Mouse (Mus musculus) ovary, postnatal 36 days (tissue): ENCODE results near the gene Cdc42se1.
A peak's percentile ranks its signal among the peaks of the same experiment; 100 is the strongest.

ENCODE experiments used
- DNase-seq: peaks from one replicate; pipeline ENCODE4 v3.0.0; 2022; ENCODE audit warnings: low spot score, mixed read lengths

Cdc42se1 gene

DNA sequence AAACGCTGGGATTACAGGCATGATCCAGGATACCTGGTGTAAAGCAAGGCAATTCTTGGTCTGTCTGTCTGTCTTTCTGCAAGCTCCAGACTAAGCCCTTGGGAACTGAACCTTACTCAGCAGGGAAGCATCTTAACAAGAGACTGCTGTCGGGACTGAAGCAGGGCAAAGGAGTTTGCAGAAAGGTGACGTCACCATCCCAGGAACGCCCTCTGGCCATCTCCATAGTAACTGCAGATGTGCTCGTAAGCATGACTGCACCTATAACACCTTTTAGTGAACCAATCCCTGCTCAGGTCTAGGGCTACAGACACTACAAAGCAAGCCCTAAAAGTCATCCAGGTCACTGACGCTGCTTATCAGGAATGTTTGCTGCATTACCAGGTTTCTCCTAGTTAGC, 4.2 kb upstream of the Cdc42se1 start:
- DNase-seq, result no peak

DNA sequence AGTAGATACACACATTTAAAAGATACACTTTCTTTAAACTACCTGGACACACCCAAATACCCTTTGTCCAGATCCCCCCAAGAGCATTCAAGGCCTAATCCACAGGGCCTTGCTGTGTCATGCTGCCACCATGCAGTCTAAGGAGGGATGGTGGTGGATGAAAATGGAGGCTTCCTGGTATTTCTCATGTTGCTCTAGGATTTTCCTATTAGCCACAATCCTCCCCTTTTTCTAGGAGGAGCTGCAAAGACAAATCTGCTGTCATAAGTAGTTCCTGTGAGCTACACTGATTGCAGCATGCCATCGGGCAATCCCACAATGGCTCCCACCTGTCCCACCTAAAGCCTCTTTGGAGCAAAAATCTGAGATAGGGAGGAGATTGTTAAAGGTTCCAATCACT, 1.3 kb upstream of the Cdc42se1 start:
- DNase-seq, result no peak

DNA sequence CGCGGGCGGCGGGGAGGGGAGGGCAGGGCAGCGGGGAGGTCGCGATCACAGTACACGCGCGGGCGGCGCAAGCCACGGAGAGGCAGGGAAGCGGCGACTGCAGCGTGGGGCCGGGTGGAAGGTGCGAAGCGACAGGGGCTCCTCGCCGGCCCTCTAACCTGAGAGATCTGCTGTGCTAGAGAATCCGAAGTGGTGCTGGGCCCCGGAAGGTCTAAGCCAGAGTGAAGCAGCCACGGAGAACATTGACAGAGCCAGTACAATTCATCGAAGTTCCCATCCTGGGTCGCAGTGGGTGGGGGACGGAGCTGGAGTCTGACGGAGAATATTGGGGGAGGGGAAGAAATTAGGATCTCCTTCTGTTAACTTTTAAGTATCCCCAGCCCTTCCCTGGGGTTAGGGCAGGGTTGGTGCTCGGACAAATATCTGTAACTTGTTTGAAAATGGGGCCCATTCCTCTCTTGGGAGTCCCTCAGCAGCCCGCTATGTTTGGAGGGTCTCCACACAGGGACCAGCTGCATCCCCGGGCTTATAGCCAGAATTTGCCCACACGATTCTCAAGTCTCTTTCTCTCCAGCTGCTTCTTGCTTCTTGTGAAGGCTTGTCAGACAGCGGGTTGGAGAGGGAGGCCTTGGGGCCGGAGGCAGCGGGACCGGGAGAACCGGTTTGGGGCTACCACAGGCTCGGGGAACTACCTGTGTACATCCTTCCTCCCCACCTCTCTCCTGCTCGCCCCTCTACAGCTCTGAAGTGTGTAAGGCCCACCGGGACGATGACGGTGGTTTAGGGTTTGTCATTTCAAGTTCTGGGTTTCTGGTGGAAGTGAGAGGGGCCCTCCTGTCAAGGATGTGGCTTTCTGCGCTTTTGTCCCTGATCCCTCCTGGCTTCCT, 605 bp downstream of the Cdc42se1 start:
- DNase-seq, result peak; percentile 45

DNA sequence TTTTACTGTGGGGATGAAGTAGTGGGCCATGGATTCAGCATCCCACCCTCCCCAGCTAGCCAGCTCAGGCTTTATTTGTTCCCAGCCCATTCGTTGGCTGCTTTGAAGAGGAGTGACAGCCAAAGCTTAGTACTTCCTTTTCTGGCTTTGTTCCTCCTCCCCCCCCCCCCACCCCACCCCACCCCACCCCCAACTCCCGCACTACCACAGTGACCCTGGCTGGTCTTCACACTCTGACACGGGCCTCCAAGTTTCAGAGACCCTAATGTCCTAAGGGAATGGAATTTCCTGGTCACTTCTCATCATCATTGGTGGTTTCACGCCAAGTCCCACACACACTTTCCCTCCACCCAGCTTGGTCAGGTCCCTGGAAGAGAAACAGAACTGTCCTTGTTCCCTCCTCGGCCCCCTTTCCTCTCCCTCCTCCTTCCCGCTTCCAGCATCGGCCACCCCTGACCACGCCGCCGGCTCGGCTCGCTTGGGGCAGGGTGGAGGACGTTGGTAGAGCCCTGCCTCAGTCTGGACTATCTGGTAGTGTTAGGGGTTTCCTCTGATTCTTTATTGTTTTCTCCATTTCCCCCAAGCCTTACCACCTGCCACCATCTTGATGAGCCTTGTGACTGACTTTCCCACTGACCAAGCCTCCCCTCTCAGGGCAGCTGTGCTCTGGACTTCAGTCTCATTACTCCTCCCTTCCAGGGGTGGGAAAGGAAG, 1.4 kb downstream of the Cdc42se1 start:
- peak; percentile 52 for DNase-seq

DNA sequence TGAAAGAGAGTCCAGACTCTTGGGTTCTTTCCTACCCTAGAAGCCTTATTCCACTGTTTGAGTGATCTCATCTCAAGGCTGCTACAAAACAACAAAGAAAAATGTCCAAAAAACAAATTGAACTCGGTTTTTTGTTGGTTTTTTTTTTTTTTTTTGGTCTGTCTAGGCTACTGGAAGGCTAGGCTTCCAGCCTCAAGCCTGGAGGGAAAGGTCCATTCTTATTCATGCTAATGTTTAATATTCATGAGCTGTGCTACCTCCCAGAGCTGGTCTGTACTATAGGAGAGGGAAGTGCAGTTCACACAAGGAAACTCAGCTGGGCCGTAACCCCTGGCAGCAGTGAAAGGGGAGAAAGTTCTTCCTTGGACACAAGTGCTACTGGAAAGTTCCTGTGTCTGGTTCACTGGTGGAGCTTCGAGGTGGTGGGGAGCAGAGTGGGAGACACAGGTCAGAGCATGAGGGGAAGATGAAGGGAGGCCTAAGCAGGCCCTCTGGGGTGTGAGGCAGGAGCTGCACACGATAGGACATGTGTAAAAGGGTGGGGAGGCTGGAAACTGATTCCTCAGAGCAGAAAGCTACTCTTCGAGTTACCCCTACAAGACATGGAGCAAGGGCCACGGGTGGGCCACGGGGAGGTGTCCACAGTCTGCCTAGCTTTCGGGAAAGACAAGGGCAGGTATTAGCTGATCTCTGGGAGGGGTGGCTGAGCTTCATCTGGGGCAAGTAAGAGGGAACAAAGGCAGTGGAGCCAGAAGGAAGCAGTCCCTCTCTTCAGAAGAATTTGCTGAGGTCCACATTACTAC, 2.2 kb downstream of the Cdc42se1 start:
- DNase-seq, result no peak

DNA sequence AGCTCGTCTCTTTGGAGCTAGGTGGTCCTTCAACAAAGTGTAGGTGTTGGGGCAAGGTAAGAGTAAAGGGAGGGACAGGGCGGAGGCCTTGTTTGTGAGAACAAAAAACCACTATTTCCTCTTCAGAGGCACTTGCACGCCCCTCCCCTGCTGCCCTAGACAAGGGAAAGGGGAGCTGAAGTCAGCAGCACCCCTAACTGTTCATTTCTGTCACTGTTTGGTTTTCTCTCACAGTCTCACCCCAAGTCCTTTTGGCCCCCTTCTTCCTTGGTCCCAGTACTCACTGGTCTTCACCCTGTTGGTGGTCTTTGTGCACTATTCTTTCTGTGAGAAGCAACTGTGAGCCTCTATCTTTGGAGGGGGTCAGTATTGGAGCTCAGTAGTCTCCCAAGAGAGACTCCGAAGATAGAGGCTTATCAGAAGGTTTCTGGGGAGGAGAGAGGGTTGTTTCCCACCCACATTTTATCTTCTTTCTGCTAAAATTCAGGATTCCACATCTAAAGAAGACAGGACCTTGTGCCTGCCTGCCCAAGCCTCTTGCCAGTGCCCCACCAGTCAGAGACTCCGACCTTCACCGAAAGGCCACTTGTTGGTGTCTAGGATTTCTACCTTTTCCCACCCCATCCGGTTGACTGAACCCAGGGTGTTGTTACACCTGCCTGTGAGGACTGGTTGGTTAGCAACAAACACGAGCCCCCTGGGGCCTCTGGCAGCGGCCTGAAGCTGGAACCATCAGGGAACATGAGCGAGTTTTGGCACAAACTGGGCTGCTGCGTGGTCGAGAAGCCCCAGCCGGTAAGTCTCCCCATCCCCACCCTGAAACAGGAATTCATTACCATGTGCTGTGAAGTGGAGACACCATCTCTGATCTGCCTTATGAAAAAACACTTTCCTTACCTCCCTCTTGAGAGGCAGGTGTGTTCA, 3.0 kb downstream of the Cdc42se1 start, which contains the start of gene Mllt11:
Gene Mllt11 (minus strand): TSS at position 874 of the 924 bp plus-strand sequence.
- no peak for DNase-seq

DNA sequence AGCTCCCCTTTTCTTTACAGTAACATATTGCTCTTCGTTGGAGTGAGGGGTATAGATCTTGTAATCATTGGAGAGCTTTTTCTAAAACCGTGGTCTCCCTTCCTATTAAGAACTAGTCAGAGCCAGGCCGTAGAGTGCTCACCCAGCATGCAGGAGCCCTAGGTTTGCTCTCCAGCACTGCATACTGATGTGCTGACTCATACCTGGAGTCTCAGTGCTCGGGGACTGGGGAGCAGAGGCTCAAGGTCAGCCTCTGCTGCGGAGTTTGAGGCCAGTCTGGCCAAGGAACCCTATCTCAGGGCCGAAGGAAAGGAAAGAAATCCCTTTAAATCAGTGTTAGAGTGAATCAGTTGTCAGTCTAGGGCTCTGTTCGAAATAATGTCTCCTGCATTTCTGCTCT, 4.2 kb downstream of the Cdc42se1 start:
- peak; percentile 53 for DNase-seq

DNA sequence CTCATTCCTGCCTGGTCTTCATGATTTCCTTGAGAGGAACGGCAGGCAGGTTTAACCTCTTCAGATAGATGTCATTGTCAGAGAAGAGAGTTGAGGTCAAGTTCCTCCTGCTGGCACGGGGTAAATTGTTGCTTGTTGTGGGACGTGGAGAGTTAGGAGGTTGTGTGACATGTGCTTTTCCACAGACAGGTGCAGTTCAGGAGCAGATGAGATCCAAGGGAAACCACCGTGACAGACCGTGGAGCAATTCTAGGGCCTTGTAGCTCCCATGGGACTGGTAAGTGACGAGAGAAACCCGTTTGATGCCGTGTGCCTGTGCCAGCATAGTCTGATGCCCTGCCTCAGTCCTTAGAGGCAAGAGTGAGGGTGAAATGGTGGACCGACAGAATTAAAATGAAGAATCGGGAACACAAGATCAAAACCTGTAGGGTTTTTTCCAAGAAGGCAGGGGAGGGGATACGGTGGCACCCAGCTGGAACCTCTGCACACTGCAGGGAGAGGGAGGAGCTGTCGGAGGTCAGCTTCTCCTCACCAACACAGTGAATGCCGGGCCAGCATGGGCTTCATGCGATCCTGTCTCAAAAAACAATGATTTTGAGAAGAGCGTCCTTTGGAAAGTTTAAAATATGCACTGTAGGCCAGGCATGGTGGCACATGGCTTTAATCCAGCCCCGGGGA, 4.9 kb downstream of the Cdc42se1 start:
- DNase-seq, result no peak

DNA sequence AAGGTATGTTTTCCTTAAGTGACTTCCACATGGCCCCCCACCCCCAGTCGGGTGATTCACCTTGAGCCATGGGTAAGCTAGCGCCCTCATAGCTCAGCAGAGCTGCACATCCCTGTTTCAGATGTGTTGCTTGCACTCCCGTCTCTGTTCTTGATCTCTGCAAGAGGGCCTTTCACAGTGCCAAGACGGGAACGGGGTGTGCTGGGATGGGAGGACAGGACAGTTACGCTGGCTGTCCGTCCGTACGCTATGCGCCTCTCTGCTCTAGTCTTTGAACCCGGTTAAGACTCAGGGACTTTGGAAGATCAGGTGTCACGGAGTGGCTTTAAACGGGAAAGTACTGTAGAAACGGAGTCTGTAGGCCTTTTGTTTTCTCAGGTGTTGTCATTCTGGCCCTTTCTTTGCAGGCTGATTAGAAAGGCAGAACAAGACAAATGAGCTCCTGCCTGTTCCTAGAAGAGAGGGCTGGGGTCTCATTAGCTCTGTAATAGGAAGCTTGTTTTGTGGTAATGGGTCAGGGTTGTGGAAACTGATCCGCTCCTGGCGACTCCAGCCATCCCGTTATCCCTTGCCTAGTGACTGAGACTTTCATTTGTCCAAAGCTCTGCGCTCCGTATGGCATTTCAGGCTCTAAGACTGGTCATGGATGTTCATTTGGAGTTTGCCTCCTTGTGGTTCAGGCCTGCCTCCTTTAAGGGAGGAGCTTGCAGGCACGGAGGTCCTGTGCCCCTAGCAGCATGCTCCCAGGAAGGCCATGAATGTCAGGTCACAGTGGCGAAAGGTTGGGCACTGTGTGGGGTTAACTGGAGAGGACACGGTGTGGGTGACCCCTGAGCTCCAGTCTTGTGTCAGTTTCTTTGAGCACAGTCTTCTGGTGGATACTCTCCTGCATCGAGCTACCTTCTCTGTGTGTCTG, 7.1 kb downstream of the Cdc42se1 start:
- no peak for DNase-seq

DNA sequence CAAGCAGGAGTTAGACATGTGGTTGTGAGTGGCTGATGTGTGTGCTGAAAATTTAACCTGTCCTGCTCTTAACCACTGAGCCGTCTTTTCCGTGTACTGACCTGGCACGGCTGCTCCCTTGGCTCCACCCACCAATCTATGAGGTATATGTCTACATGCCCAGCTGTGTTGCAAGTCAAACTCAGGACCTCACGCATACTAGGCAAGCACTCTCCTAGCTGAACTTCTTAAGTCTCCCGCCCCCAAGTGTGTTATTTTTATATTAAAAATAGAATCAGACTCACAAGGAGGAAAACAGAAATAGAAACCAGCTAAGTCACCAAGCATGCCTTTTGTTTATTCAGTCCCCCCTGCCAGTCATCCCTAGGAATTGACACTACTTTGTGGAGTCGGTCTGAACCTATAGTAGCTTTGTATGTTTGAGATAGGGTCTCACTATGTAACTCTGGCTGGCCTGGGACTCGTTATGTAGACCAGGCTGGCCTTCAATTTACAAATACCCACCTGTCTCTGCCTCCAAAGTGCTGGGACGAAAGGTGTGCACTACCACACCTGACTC, 9.1 kb downstream of the Cdc42se1 start:
- DNase-seq, result no peak

DNA sequence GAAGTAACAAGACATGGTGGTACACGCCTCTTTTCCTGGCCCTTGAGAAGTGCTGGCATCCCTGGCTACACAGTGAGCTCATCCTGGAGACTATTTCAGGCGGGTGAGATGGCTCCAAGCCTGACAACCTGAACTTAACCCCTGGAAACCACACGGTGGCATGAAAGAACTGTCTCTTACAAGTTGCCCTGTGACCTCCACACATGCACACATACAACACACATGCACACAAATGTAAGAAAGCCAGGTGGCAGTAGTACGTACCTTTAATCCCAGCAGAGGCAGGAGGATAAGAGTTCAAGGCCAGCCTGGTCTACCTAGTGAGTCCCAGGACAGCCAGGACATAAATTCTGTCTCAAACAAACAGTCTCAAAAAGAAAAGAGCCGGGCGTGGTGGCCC, 10.5 kb downstream of the Cdc42se1 start:
- no peak for DNase-seq

DNA sequence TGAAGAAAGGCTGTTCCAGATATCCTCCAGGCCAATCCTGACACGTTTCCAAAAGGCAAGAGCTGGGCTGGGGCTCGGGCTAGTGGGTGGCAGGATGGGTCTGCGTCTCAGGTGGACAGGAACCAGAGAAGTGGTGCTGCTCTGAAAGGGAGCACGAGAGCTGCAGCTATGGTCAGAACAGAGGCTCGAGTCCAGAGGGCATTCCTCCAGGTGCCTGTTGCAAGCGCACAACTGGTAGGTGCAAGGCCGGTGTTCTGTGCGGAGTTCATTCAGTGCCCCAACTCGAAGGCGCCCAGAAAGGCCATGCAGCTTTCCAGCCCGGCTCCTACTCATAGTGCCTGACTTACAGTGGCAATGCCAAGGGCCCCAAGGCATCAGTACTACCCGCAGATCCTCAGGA, 11.4 kb downstream of the Cdc42se1 start:
- no peak for DNase-seq

DNA sequence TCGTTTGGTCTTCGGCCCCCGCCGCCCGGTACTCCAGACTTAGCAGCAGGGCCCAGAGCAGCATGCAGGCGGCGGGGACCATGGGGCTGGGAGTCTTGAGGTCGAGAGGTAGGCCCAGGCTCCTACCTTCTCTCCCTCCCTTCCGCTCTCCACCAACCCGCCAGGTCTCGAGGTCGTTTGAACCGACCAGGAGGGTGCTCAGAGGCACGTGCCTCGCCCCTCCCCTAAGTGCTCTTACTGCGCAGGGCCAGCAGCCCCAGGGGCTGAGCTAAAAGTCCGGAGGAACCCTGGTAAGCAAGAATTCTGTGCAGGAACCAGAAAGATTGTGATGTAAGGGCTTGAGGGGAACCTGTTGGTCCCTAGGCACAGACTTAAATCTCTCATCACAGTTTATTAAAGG, 12.4 kb downstream of the Cdc42se1 start:
- no peak for DNase-seq

DNA sequence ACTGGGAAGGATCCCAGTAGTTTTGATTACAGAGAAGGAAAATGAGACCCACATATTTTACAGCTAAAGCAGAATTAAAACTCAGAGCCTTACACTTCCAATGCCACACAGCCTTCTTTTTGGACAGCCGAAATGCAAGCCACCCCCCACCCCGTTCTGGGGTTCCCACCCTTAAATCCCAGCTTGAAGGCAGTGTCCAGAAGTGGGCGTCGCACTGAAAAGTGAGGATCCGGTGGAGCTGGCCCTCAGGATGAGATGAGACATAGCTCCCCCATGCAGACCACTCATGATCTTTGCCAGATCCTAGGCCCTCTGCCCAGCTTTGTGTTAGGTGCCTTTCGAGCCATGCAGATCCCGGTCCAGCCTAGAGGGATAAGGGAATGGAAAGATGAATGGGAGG, 13.0 kb downstream of the Cdc42se1 start, which contains the start of gene Gm128:
Gene Gm128 (minus strand): TSS at position 101 of the 400 bp plus-strand sequence.
- no peak for DNase-seq

DNA sequence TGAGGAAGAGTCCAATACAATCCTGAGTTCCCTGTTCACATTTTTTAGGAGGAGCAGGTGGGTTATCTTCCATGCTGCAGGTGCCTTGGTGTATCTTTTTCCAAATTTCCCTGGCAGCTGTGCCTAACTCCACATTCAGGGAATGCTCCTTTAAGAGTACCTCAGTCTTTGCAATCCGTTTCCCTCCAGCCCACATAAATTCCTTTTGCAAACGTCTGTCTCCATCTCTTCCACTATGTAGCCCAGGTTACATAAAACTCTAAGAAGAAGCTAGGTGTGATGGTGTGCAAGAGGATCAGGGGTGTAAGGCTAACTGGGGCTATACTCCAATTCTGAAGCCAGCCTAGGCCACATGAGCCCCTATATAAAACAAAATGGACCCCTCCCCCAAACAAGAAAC, 14.6 kb downstream of the Cdc42se1 start:
- DNase-seq, result no peak

DNA sequence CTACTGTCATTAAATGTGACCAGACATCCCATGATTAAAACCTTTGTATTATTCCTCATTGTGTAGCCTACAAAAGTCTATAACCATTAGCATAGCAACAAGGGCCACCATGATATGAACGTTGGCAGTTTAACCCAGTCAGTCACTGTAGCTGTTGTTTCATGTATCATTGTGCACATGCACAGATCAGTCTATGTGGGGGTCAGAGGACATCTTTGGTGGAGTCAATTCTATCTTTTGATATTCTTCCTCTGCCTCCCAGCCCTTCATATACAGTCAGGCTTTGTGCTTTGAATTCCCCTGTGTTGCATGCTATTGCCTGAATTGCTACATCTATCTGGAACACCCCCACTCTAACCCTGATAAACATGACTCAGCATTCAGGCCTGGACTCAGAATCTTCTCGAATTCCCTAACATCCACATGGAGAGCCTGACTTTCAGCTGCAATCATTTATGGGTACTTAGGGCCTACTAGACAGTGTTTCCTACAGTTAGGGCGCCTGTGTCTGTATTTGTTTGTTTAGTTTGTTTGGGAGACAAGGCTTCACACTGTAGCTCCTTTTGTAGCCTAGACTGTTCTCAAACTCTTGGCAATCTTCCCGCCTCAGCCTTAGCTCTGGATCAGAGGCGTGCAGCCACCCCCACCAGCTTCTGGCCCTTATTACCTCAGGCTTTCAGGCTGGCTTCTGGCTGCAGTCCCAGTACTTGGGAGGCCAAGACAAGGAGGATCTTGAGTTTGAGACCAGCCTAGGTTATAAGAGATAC, 18.1 kb downstream of the Cdc42se1 start:
- peak; percentile 59 for DNase-seq

DNA sequence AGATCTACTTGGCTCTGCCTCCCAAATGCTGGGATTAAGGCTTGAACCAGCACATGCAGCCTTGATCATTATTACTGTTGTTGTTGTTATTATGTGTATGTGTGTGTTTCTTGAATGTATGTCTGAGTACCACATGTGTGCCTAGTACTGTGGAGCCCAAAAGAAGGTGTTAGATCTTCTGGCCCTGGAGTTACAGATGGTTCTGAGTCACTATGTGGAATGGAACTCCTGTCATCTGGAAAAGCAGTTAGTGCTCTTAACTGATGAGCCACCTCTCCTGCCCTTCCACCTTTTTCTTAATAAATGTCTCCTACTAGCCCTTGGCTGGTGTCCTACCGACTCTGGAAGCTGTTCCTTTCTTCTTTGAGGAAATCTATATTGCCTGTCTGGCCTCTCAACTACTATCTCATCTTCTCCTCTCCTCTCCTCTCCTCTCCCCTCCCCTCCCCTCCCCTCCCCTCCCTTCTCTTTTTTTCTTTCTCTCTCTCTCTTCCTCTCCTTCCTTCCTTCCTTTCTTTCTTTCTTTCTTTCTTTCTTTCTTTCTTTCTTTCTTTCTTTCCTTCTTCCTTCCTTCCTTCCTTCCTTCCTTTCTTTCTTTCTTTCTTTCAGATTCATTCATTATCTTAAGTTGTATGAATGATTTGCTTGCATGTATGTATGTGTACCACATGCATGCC, 19.3 kb downstream of the Cdc42se1 start:
- DNase-seq, result no peak

DNA sequence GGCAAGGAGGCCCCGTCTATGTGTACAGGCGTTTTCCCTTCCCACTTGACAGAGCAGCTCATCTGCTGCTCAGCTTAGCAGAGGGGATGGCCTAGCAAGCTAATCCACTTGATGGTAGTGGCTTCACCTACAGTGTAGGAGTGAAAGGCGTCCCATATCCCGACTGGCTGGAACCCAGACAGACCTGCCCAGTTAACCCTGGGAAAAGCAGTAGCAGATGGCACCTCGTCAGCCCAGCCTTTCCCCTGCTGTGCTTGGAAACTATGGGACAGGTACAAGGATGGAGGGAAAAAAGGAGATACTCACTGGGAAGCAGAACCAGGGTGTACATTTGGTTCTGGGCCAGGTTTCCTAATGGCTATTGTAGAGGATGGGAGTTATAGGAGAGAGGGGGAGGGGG, 21.8 kb downstream of the Cdc42se1 start:
- DNase-seq, result no peak
